Comparison of ENCODE assay signal across 7 mouse cellular contexts in the genomic region with DNA sequence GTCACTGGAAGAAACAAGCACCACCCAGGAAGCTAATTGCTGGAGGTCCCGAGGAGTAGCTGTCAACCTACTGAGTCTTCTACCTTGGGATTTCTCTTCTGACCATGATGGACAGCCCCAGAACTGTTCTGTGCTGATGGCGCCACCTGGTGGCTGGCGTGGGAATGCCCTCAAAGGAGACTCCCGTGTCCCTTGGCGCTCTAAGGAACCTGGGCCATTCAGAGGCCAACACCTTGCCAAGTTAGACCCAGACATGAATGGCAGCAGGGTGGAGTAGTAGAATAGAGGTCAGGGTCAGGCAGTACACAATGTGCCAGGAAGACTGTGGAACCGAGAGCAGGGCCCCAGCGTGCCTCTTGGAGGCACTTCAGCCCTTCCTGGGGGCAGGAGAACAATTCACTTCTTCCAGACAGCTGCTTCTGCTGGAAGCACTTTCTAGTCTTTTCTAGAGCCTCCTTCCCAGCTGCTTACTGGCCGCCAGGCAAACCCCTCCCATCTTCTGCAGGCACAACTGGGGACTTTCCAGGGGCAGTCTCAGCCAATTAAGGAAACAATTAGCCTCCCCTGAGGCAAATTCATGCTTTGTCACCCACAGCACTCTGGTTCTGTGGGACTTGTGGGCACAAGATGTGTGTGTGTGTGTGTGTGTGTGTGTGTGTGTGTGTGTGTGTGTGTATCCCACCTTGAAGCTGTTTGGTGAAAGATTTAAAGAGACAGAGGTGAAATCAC. TPM values are rescaled to one million over a fixed set of nuclear protein-coding genes. Genes with fewer than 3 reads are reported as not detected.
A peak's percentile ranks its signal among the peaks of the same experiment; 100 is the strongest.
DNase-seq lines count a peak whose midpoint lies in the region; ATAC-seq lines count a peak whose summit lies in the region.

No protein-coding gene starts in this region.

- no peaks in the 10 kb centered on the region for H3K36me3 ChIP-seq in hindbrain, embryonic 15.5 days

- H3K9ac ChIP-seq in hindbrain, embryonic 15.5 days: no peak overlapping the region

- H3K4me3 ChIP-seq in hindbrain, embryonic 15.5 days: no peak overlapping the region

- no peak overlapping the region for H3K4me2 ChIP-seq in hindbrain, embryonic 15.5 days

- H3K9me3 ChIP-seq in hindbrain, embryonic 15.5 days: no peaks in the 10 kb centered on the region

- peak; percentile 78 for DNase-seq in T-cell, adult 2 months (ENCODE audit: low spot score)
- DNase-seq in cerebellum, adult 8-10 months: peak; percentile 90
- peak; percentile 86 for DNase-seq in forelimb bud, embryonic 11.5 days (ENCODE audit: low read depth, low spot score)
- DNase-seq in layer of hippocampus, postnatal 36 days: peak; percentile 85 to 88
- DNase-seq in spleen, adult 18-20 months: peak; percentile 83 to 94

- H3K4me1 ChIP-seq in hindbrain, embryonic 15.5 days (replicated peaks): peaks cover 53% of the 10 kb centered on the region

- no peak overlapping the region for H3K27ac ChIP-seq in hindbrain, embryonic 15.5 days (replicated peaks)

- under 1% methylated on average over 8 of the region's 8 CpGs for WGBS in hindbrain, embryonic 15.5 days

- peak; percentile 18; the same call in 1 of the 2 replicates for ATAC-seq in hindbrain, embryonic 15.5 days (ENCODE audit: low FRiP score, low read depth)
- peak; percentile 53 for ATAC-seq in megakaryocyte progenitor cell, adult 5-6 weeks (replicated peaks; ENCODE audit: poor library complexity)

- H3K27me3 ChIP-seq in hindbrain, embryonic 15.5 days: 0 out of 2 replicates have a peak, but pooled peaks cover 4% of the 10 kb centered on the region

RNA-seq across cellular contexts. Expression of a gene that starts 4.8 kb away (rescaled TPM):
- 2.1 and 2.7 TPM in 2 replicates for polyA plus RNA-seq in hindbrain, embryonic 15.5 days (2015; fragmentation: Nextera tagmentation; extraction: Ambion mirVana)
- total RNA-seq in layer of hippocampus, postnatal 36 days (2021): 1 to 10 TPM; 1.8 to 2.1 TPM
- total RNA-seq in megakaryocyte progenitor cell, adult 5-6 weeks (2015): 40.9 and 43.6 TPM in 2 replicates
- total RNA-seq in megakaryocyte progenitor cell, adult 5-6 weeks (2017): 45.3 and 53.5 TPM in 2 replicates

RNA-seq across cellular contexts. Expression of a gene that starts 50.2 kb away (rescaled TPM):
- 10.4 and 11.4 TPM in 2 replicates for polyA plus RNA-seq in hindbrain, embryonic 15.5 days (2015; fragmentation: Nextera tagmentation; extraction: Ambion mirVana)
- total RNA-seq in layer of hippocampus, postnatal 36 days (2021): 100 to 1,000 TPM; 212 to 230 TPM
- total RNA-seq in megakaryocyte progenitor cell, adult 5-6 weeks (2015): 45.1 and 48.5 TPM in 2 replicates
- 76.8 and 83.1 TPM in 2 replicates for total RNA-seq in megakaryocyte progenitor cell, adult 5-6 weeks (2017)

RNA-seq across cellular contexts. Expression of a gene that starts 51.4 kb away (rescaled TPM):
- 29.7 and 31.0 TPM in 2 replicates for polyA plus RNA-seq in hindbrain, embryonic 15.5 days (2015; fragmentation: Nextera tagmentation; extraction: Ambion mirVana)
- total RNA-seq in layer of hippocampus, postnatal 36 days (2021): 10 to 100 TPM in 1 of 2 experiments, 1 to 10 TPM in 1; 9.3 to 10.1 TPM
- total RNA-seq in megakaryocyte progenitor cell, adult 5-6 weeks (2015): 36.7 and 56.1 TPM in 2 replicates
- 37.9 and 40.8 TPM in 2 replicates for total RNA-seq in megakaryocyte progenitor cell, adult 5-6 weeks (2017)

Comparison
In these comparisons a context has a peak if more than half of its experiments do, and no peak if none do; other contexts are left out.
1. RNA of a gene that starts 4.8 kb away (total RNA-seq): 40.9 to 53.5 TPM in megakaryocyte progenitor cell, adult 5-6 weeks; 1.8 to 2.1 TPM in layer of hippocampus, postnatal 36 days; every median in the first group is over 10 times any median in the second.
2. Peak in every context shown above with its lines, with median percentiles within 50 percentile points of each other: DNase-seq.